Mouse (Mus musculus) adrenal gland, adult 8-10 months (tissue): ENCODE measurements around the gene Mfsd2a. TPM values are rescaled to one million over a fixed set of nuclear protein-coding genes. Genes with fewer than 3 reads are reported as not detected.
A peak's percentile ranks its signal among the peaks of the same experiment; 100 is the strongest.
"Not testable (repeated sequence)": the region's sequence is repeated elsewhere in the genome, so short reads cannot be mapped to it uniquely, and the experiment has no call there.

Experiments used
- DNase-seq: peaks from one replicate; pipeline ENCODE4 v3.0.0; 2022
- total RNA-seq, 4 experiments: library from RNA; stranded (reverse); gene quantifications; 2 replicates each; pipeline ENCODE4 v1.2.4; 2022

Mfsd2a gene
- total RNA-seq: 1 to 10 TPM in 2 of 4 experiments, under 1 TPM in 2; 0.83 to 8.4 (median 1.2) TPM

DNA sequence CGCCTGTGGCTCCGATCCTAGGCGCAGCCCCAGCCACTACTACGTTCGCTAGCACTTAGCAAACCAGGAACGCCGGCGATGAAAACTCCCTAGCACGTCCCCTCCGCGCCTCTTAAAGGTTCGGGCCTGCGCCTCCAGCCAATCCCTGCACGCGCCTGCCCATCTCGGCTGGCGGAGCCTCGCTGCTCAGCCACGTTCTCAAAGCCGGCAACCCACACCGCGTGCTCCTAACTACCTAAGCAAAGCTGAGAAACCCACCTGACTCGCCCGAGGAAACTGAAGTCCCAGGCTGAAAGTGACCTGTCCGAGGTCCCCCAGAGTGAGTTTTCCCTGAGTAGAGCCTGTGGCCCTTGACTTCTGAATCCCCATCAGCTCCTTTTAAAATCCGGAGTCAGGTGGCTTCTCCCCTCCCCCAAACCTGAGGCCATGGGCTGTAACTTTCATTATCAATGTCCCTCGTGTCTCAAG is at the start of gene Mfsd2a:
Mfsd2a (minus strand) TSS at position 89 of the 468 bp plus-strand sequence.
- no peak for DNase-seq

DNA sequence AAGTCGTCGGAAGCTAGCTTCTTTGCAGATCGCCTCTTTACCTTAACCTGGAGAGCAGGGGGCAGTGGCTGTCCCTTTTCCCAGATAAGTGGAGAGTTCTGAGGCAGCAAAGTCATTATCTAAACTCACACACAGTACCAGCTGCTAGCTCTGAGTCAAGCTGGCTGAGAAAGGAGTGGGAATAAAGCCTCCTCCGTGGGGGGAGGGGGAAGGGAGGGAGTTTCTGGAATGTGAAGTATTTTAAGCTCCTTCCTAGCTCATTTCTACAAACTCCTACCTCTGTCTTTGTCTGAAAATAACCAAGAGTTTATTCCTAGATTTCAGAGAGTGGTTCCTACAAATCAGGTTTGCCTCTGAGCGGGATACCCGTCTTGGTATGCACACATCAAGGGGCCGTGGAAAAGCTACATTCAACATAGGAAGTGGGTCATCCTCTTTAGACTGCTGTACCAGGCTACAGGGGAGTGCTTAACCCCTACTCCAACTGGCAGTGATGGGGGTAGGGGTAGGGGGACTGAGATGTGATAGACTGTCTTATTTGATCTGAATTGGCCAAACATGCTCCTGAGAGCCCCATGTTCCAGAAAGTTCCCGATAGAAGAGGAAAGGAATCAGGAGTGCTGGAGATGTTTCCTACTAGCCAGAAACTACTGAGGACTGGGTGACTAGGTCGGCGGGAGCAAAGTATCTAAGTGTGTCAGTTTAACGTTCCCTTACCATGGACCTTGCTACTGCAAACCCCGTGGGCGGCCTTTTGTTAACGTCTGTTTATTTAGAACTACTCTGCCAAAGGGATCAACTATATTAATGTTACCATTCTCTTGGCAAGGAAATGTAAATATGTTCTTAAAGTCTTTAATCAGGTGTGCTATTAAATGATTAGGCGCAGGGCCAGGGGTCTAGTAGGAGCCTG is 44.3 kb upstream of the Mfsd2a start:
- no peak for DNase-seq

DNA sequence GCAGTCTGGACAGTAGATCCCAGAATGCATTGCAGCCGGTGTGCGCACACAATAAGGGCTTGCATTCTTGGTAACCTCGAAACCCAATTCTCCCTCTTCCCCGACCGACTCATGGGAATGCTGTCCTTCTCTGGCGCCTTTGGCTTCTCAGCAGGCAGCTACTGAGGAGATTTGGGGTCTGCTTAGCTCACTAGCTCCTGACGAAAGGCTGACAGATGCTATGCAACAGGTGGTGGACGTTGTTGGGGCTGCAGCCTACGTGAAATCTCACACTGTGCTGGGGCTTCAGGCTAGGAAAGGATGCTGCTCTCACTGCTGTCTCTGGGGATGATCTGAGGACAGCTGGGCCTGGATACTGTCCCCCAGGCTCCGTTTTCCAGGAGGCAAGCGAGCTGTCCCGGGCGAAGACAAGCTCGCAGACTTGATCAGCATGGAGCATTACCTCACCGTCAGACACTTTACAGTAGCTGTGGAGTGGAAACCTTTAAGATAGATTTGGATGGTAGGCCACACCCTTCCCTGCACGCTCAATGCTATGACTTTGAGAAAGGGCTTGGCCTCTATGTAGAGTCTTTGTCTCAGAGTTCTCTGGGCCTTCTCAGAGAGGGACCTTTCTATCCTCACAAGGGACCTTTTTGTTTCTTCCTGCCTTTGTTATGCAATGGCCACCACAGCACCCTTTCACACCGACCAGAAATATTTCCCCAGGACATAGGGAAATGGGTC is 39.8 kb upstream of the Mfsd2a start:
- DNase-seq: no peak

DNA sequence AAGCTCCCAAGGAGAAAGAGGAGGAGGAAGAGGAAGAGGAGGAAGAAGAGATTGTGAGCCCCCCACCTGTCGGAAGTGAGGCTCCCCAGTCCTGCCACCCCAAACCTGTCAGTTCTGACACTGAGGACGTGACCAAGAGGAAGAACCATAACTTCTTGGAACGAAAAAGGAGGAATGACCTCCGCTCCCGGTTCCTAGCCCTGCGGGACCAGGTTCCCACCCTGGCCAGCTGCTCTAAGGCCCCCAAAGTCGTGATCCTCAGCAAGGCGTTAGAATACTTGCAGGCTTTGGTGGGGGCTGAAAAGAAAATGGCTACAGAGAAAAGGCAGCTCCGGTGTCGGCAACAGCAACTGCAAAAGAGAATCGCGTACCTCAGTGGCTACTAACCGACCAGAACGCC is 39.1 kb upstream of the Mfsd2a start:
- no peak for DNase-seq

DNA sequence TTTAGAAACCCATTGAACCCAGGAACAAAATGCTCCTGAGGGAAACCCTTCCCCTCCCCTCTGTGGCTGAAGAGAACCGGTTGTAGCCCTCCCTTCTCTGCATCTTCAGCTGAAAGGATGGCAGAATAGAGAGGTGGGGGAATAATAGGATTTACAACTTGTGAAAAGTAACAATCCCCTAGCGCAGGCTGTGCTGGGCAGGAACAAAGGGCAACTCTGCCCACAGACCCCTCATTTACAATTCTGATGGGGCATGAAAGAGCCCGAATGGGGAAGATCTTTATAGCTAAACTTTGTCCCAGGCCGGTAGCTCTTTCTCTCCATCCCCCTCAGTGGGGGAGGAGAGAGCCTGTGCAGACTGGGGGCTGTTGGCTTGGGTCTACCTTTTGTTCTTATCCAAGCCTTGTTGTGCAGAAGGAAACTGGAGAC is 38.3 kb upstream of the Mfsd2a start:
- DNase-seq: no peak

DNA sequence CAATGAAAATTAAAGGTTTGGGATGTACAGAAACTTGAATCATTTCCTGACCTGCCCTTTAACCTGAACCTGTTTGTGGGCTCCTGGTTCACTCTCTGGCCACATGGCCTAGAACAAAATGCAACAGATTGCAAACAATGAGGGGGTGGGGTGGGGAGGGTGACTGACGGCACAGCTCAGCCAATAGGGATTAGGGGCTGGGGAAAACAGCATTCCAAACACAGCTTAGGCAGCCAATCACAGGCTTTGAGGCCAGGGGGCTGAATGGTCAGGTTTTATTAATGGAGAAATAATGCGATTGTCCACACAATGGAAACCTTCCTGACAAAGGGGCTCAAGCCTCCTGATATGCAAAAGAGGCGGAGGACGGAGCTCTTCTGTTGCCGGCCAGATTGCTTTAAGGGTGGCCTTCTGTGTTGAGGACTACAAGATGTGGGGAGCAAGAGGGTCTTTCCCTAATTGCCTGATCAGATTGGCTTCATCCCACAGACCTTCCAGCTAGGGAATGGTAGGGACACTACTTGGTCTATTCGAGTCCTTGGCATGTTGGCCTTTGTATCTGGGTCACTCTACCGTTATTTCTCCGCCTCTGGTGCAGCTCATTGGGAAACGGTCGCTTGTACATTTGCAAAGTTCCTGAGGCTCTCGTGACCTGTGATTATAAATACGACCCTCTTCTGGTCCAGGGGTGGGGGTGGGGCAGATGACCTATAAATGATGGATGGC is 37.7 kb upstream of the Mfsd2a start:
- no peak for DNase-seq

DNA sequence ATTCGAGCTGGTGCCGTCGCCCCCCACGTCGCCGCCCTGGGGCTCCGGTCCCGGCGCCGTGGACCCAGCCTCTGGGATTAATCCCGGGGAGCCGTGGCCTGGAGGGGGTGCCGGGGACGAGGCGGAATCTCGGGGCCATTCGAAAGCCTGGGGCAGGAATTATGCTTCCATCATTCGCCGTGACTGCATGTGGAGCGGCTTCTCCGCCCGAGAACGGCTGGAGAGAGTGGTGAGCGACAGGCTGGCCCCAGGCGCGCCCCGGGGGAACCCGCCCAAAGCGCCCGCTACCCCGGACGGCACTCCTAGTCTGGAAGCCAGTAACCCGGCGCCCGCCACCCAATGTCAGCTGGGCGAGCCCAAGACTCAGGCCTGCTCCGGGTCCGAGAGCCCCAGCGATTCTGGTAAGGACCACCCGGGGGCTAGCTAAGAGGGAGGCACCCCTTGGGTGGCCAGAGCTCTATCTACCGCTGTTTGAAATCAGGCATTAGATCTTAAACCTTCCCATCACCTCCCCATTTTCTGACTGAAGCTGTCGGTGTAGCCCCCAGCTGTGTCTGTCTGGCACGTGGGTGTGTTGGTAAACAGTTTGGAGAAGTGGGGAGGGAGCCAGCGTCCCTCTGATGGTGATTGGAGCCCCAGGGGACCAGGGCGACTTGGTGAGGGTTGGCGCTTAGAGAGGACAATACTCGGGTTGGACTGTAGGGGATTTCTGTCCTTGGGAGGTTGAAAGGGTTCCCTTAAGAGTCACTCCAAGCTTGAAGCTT is 35.8 kb upstream of the Mfsd2a start:
- no peak for DNase-seq

DNA sequence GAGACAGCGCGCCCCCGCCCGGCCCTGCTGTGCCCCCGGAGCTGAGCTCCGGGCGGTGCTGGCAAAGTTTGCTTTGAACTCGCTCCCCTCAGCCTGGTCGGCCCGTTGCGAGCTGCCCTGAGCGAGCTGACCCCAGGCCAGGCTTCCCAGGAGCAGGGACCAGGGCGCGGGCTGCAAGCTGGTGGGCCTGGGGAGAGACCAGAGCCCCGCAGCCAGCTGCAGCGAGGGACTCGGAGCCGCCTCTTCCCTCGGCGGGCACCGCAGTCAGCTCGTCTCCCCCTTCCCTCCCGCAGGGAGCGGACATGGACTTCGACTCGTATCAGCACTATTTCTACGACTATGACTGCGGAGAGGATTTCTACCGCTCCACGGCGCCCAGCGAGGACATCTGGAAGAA is 35.2 kb upstream of the Mfsd2a start:
- DNase-seq: no peak

DNA sequence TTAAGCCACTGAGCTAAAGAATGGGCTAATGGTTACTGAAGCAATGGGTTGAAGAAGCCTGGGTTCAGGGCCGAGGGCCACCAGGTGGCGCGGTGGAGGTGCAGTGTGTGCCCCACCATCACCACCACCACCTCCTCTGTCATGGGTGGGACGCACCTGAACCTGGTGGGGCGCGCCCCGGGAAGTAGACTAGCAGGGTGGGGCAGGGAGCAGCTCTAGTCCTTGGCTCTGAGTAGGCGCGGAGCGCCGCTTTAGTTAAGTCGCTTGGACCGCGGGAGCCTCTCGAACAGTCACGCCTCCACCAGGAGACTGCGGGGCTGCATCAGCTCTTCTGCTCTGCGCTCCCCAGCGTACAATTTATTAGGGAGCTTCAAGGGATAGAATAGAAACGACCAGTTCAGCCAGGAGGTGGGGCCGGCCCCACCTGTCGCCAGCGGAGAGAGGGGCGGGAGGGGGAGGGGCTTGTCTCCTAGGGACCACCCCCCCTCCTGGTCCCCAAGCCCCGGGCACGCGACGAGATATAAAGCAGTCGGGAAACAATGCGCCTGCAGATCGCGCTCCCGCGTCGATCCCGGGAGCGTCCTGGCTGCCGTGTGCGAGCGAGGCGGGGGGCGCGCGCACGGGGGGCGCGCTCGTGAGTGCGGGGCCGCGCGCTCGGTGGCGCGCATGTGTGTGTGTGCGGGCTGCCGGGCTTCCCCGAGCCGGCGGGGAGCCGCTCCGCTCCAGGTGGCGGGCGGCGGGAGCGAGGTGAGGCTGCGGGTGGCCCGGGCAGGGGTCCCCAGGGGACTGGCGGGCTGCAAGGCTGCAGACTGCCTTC is 34.6 kb upstream of the Mfsd2a start, which contains the start of gene Mycl:
Mycl (plus strand) TSS at position 249 of the 817 bp plus-strand sequence.
- peak; percentile 45 for DNase-seq

DNA sequence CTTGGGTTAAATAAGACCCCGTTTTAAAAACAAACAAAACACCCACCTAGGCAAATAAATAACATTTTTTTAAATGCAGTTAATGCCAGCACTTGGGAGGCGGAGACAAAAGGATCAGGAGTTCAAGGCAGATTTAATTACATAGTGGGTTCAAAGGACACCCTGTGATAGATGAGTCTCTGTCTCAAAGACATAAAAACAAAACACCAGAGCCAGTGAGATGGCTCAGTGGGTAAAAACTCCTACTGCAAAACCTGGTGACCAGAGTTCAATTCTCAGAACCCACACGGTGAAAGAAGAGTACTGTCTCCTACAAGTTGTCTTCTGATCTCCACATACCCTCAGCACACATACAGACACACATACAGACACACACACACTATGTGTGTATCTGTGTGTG is 31.3 kb upstream of the Mfsd2a start:
- DNase-seq: no peak

DNA sequence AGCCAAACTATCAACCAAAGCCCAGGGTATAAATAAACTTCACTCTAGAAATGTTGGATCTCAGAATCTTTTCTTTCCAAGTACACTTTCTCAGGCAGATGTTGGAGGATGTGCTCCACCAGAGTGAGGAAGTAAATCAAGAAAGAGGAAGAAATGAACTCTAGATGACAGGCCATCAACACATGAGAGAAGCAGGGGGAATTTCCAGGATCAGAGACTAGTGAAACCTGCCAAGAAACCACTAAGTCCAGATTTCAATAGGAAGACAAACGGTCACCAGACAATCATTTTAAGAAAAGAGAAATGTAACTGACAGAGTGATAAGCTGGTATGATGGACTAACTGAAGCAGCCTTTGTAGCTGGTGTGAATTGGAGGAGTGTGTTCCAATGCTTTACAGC is 30.2 kb upstream of the Mfsd2a start:
- DNase-seq: no peak

DNA sequence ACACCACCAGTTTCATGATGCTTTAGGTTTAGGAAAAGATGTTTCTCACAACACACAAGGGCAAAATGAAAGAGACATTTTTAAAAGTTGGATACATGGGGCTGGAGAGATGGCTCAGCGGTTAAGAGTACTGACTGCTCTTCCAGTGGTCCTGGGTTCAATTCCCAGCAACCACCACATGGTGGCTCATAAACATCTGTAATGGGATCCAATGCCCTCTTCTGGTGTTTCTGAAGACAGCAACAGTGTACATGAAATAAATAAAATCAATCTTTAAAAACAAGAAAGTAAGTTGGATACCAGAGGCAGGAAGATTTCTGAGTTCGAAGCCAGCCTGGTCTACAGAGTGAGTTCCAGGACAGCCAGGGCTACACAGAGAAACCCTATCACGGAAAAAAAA is 27.0 kb upstream of the Mfsd2a start:
- DNase-seq: not testable (repeated sequence)

DNA sequence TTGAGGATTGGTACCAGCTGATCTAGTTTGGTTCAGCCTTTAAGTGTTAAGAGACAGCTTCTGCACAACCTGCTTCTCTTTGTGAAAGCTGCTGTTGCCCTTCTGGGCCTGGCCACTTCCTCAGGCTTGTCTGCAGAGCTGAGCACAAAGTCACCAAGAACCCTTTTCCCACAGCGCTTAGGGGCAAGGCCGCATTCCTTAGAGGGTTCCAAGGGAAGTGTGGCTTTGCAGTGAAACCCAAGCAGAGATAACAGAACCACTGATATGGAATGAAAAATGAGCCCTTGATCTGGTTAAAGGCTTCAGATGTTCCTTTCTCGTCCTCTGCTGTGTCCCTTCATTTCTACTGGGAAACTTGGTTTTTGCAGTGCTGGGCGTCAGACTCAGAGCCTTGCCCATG is 26.4 kb upstream of the Mfsd2a start:
- DNase-seq: peak; percentile 25

DNA sequence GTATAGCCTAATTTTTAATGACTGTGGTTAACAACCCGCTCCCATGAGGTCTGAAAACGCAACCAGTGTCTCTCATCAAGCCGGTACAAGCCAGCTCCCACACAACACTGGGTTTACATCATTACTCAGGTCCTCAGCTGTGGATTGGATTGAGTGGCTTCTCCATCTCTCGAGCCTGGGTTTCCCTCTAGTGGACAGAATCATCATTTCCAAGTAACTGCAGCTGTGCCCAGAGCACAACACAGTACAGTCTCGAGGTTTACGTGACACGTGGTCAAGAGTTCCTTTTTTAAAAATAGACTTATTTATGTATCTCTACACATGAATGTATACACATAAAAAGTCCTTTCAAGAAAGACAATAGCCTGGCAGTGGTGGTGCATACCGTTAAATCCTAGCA is 24.1 kb upstream of the Mfsd2a start:
- DNase-seq: peak; percentile 42

DNA sequence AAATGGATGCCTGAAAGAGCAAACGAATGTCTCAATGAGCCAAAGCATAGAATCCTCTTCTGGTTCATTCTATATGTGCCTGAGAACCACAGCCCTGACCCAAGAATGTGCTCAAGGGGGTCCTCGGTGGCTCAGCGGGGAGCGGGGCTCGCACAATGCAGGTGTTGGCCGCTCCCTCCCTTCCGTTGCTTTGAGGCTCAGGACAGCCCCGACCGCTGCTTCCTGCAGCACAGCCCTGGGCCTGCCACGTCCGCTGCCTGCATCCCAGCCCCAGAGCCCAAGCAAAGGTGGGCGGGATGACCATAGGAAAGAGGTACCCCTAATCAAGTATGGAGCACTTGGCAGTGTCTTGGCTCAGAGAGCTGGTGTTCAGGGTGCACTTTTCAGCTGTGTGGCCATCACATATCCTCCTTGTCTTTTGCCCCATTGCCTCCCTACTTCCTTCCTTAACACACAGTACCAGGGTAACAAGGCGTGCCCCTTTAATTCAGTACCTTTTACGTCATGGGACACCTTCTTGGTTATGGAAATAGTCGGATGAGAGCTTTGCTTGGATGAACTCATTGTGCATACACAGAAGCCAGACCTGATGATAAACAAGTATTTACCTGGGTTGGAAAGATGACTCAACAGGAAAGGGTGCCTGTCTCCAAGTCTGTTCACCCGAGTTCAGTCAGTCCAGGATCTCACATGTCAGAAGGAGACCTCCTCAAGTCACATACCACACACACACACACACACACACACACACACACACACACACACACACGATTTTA is 22.7 kb upstream of the Mfsd2a start:
- DNase-seq: no peak

DNA sequence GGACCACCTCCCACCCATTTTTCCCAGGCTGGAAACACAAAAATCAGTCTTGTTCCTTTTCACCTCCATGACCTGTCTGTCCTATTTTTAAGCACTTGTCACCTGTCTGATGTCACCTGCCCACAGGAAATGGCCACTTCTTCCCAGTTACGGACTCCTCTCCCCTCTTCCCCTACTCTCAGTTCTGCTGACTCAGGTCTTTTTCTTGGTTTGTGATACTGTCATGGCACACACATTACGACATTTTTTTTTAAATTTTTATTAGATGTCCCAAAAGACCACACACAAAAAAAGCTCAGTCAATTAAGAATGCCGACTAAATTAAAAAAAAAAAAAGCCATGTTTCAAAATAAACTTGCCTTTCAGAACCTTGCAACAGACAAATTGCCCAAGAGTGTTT is 21.5 kb upstream of the Mfsd2a start:
- DNase-seq: no peak

DNA sequence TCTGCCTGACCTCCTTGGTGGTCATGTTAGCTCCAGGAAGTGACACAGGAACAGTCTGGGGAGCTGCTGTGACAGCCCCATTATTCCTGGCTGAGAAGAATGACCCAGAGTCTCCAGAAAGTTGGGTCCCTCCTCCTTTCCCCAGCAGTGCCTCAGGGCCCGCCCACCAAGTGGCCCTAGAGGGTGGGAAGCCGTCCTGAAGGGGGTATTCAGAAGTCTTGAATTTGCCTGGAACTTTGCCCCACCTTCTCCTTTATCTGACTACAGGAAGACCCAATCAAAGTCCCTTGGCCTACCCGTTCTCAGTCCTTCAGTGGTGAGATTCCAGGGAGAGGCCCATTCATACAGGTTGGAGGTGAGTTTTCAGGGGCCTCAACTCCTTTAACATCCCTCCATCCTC is 20.9 kb upstream of the Mfsd2a start:
- DNase-seq: no peak

DNA sequence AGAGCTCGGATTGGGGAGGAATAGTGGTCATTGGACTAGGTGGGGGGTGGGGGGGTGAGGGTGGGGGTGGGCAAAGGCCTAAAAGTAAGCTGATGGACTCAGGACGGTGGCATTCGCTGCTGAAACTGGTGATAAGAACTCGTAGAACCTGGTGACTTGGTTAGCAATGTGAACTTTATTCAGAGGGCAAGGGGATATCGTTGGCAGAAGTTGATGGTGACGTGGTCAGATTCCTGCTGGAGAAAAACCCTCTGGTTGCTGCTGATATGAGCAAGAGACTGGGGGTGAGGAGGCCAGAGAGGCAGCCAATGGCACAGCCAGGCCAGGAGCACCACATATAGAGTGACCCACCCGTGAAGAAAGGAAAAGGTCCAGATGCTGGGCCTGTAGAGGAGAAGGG is 20.2 kb upstream of the Mfsd2a start:
- DNase-seq: no peak

DNA sequence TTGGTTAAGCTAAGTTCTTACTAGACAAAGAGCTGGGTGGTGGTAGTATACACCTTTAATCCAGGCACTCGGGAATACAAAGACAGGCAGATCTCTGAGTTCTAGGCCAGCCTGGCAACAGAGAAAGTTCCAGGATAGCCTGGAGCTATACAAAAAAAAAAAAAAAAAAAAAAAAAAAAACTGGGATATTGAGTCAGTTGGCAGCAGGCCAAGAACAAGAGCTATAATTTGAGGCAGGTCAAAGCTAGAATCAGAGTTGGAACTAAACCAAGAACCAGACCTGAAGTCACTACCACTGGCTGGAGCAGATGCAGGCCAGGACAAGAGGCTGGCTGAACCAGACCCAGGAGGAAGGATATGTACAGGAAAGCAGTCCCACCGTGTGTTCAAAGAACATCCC is 19.7 kb upstream of the Mfsd2a start:
- no peak for DNase-seq

DNA sequence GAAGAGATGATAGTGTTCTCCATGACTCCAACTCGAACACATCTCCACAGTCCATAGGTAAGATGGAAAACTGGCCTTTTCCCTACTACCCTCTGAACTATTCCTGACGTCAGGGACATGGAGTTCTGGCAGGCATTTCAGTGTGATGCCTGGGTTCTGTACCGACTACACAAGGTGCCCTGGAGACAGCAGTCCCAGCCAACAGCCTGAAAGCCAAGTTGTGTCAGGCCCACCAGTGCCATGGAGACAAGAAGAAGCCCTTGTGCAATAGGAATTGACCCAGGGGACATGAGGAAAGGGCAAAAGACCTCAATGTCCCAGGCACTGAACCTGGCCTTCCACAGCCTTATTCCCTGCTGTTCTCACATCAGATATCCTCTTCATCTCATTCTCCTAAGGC is 18.8 kb upstream of the Mfsd2a start:
- no peak for DNase-seq
